14 mouse cellular contexts compared by ENCODE assay signal in the genomic region with DNA sequence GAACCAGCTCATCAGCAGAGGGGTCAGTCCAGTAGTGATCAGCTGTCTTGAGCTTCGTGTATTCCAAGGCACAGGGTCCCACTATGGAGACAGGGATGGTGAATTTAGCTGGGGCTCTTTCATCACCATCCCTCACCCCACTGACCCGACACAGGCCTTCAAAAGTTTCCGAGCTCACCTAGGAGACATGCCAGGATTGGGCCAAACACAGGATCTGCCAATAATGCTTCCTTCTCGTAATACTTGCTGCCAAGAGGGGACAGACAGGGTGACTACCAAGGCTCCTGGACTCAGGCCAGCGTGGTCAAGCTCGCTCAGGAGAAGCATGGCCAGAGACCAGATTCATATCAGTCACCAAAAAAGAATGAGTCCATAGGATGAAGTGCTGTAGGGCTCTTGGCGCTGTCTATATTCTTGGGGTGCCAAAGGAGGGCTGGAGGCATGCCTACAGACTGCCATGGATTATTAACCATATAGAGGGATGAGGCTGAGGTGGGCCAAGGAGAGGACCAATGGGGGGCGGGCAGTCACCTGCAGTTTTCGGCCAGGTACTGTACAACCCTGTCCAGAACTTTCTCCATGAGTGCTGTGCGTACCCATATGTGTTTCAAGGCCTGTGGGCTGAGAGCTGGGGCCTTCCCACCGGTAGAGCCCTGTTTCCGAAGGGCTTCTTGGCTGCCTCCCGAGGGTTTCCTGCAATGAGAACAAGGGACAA. TPM values are rescaled to one million over a fixed set of nuclear protein-coding genes. Genes with fewer than 3 reads are reported as not detected.
DNase-seq lines count a peak whose midpoint lies in the region; ATAC-seq and TF ChIP-seq lines count a peak whose summit lies in the region.
"Had no signal": no experiment of that assay in that cellular context is flagged by ENCODE, and none has a peak within 500 bp of the region (broad histone marks: within the 10 kb centered on the region; RNA-seq: fewer than 3 reads in every experiment).

No protein-coding gene starts in this region.

- H3K4me1 ChIP-seq in midbrain, embryonic 12.5 days = peaks cover 19% of the 10 kb centered on the region
- peaks cover 6% of the 10 kb centered on the region for H3K4me1 ChIP-seq in midbrain, postnatal 0 days (ENCODE audit: insufficient read depth, low read length)
- H3K4me1 ChIP-seq in midbrain, embryonic 14.5 days (ENCODE audit: control insufficient read depth, insufficient read depth, low read length) = peaks cover 20% of the 10 kb centered on the region
- 0 out of 2 replicates have a peak, but pooled peaks cover 4% of the 10 kb centered on the region for H3K4me1 ChIP-seq in liver, postnatal 0 days (ENCODE audit: insufficient read depth)

- no peak for ATAC-seq in cerebellum, adult (ENCODE audit: insufficient number of reproducible peaks, low FRiP score, low TSS enrichment)
- no peak for ATAC-seq in midbrain, embryonic 12.5 days (ENCODE audit: low FRiP score, low read depth)
- no peak for ATAC-seq in midbrain, postnatal 0 days (ENCODE audit: low FRiP score)
- no peak for ATAC-seq in midbrain, embryonic 14.5 days (ENCODE audit: low FRiP score, low TSS enrichment)
- no peak for ATAC-seq in liver, postnatal 0 days

- H3K27me3 ChIP-seq in midbrain, embryonic 12.5 days = no peaks in the 10 kb centered on the region
- H3K27me3 ChIP-seq in midbrain, postnatal 0 days (ENCODE audit: insufficient read depth, low read length) = no peaks in the 10 kb centered on the region
- H3K27me3 ChIP-seq in midbrain, embryonic 14.5 days (ENCODE audit: control insufficient read depth, insufficient read depth, low read length) = no peaks in the 10 kb centered on the region
- H3K27me3 ChIP-seq in liver, postnatal 0 days (ENCODE audit: insufficient read depth, low read length) = no peaks in the 10 kb centered on the region

- no peak for TF ChIP-seq EP300 in liver, postnatal 0 days (IDR thresholded peaks at IDR 0.05; ENCODE audit: low read depth)

- TF ChIP-seq CTCF in midbrain, postnatal 0 days (IDR thresholded peaks at IDR 0.05) = no peak
- TF ChIP-seq CTCF in liver, postnatal 0 days (IDR thresholded peaks at IDR 0.05; ENCODE audit: low read depth) = no peak

- H3K4me2 ChIP-seq in midbrain, embryonic 12.5 days (replicated peaks) = no peak overlapping the region
- H3K4me2 ChIP-seq in midbrain, postnatal 0 days (ENCODE audit: low read depth, low read length, poor library complexity, severe bottlenecking) = no peak overlapping the region
- no peak overlapping the region for H3K4me2 ChIP-seq in midbrain, embryonic 14.5 days (ENCODE audit: low read length)
- H3K4me2 ChIP-seq in liver, postnatal 0 days (ENCODE audit: low read depth, low read length) = no peak overlapping the region
- H3K4me2 ChIP-seq: lung, embryonic 14.5 days had no signal

- 90% methylated on average over 13 of the region's 13 CpGs for WGBS in midbrain, embryonic 12.5 days
- WGBS in midbrain, postnatal 0 days = 90% methylated on average over 13 of the region's 13 CpGs
- 92% methylated on average over 13 of the region's 13 CpGs for WGBS in midbrain, embryonic 14.5 days
- WGBS in liver, postnatal 0 days (ENCODE audit: insufficient replicate concordance) = 83% methylated on average over 13 of the region's 13 CpGs

- H3K4me3 ChIP-seq in midbrain, embryonic 12.5 days = no peak overlapping the region
- no peak overlapping the region for H3K4me3 ChIP-seq in midbrain, postnatal 0 days (ENCODE audit: low read depth, low read length)
- H3K4me3 ChIP-seq in midbrain, embryonic 14.5 days (replicated peaks; ENCODE audit: low read depth, low read length) = no peak overlapping the region
- no peak overlapping the region for H3K4me3 ChIP-seq in liver, postnatal 0 days (ENCODE audit: low read depth, low read length)
- H3K4me3 ChIP-seq: erythroblast, embryonic 14.5 days; left cerebral cortex, adult 2 months had no signal

- H3K36me3 ChIP-seq in midbrain, embryonic 12.5 days = peaks cover 42% of the 10 kb centered on the region
- H3K36me3 ChIP-seq in midbrain, postnatal 0 days (ENCODE audit: insufficient read depth, low read length) = peaks cover 47% of the 10 kb centered on the region
- peaks cover 32% of the 10 kb centered on the region for H3K36me3 ChIP-seq in midbrain, embryonic 14.5 days (ENCODE audit: control insufficient read depth, insufficient read depth, low read length)
- H3K36me3 ChIP-seq in liver, postnatal 0 days (replicated peaks; ENCODE audit: insufficient read depth, low read length) = peaks cover 3% of the 10 kb centered on the region; the same call in 1 of the 2 replicates

- H3K9ac ChIP-seq in midbrain, embryonic 12.5 days (replicated peaks) = no peak overlapping the region
- no peak overlapping the region for H3K9ac ChIP-seq in midbrain, postnatal 0 days (replicated peaks; ENCODE audit: low read length, poor library complexity, severe bottlenecking)
- no peak overlapping the region for H3K9ac ChIP-seq in midbrain, embryonic 14.5 days (replicated peaks; ENCODE audit: low read length)
- no peak overlapping the region for H3K9ac ChIP-seq in liver, postnatal 0 days (replicated peaks)
- H3K9ac ChIP-seq: lung, embryonic 14.5 days had no signal

- H3K9me3 ChIP-seq in midbrain, embryonic 12.5 days = no peaks in the 10 kb centered on the region
- no peaks in the 10 kb centered on the region for H3K9me3 ChIP-seq in midbrain, postnatal 0 days (ENCODE audit: low read length)
- H3K9me3 ChIP-seq in midbrain, embryonic 14.5 days (ENCODE audit: control insufficient read depth, low read length) = no peaks in the 10 kb centered on the region
- no peaks in the 10 kb centered on the region for H3K9me3 ChIP-seq in liver, postnatal 0 days (ENCODE audit: low read length)

- peak; percentile 71 for DNase-seq in cerebellum, adult 11-12 months
- DNase-seq in midbrain, postnatal 0 days (ENCODE audit: low spot score) = no peak
- peak; percentile 40 to 49 for DNase-seq in cerebellum, adult 18-20 months
- no peak for DNase-seq in midbrain, embryonic 14.5 days
- no peak for DNase-seq in ovary, adult 18-20 months (ENCODE audit: low spot score)
- DNase-seq in liver, postnatal 0 days = no peak
- DNase-seq: kidney, adult 9 months; lung, embryonic 14.5 days; right cerebral cortex, postnatal 4 days; thymus, postnatal 25 days had no signal

- H3K27ac ChIP-seq in midbrain, embryonic 12.5 days (replicated peaks) = peak overlapping the region; percentile 76; the same call in 1 of the 2 replicates
- no peak overlapping the region for H3K27ac ChIP-seq in midbrain, postnatal 0 days (ENCODE audit: low read depth, low read length)
- H3K27ac ChIP-seq in midbrain, embryonic 14.5 days (replicated peaks; ENCODE audit: low read depth, low read length) = peak overlapping the region; percentile 82
- H3K27ac ChIP-seq in liver, postnatal 0 days (ENCODE audit: low read depth) = no peak overlapping the region
- H3K27ac ChIP-seq: left cerebral cortex, adult 2 months had no signal

RNA-seq across cellular contexts. Expression of a gene that starts 28.7 kb away (rescaled TPM):
- polyA plus RNA-seq in midbrain, embryonic 12.5 days (2016; fragmentation: Nextera tagmentation; extraction: Ambion mirVana) = 16.2 and 19.0 TPM in 2 replicates
- 49.1 and 62.8 TPM in 2 replicates for total RNA-seq in midbrain, postnatal 0 days (2014; rRNA removed)
- 28.1 and 28.8 TPM in 2 replicates for polyA plus RNA-seq in midbrain, postnatal 0 days (2015; fragmentation: Nextera tagmentation; extraction: Ambion mirVana)
- polyA plus RNA-seq in midbrain, embryonic 14.5 days (2014; fragmentation: Nextera tagmentation; extraction: Ambion mirVana) = 24.3 and 25.7 TPM in 2 replicates
- polyA plus RNA-seq in liver, postnatal 0 days (2015; fragmentation: Nextera tagmentation; extraction: Ambion mirVana) = 0.79 and 0.87 TPM in 2 replicates

RNA-seq across cellular contexts. Expression of a gene that starts 29.7 kb away (rescaled TPM):
- 36.0 and 36.4 TPM in 2 replicates for polyA plus RNA-seq in midbrain, embryonic 12.5 days (2016; fragmentation: Nextera tagmentation; extraction: Ambion mirVana)
- 23.6 and 28.6 TPM in 2 replicates for total RNA-seq in midbrain, postnatal 0 days (2014; rRNA removed)
- polyA plus RNA-seq in midbrain, postnatal 0 days (2015; fragmentation: Nextera tagmentation; extraction: Ambion mirVana) = 21.2 and 22.9 TPM in 2 replicates
- polyA plus RNA-seq in midbrain, embryonic 14.5 days (2014; fragmentation: Nextera tagmentation; extraction: Ambion mirVana) = 25.6 and 31.0 TPM in 2 replicates
- 13.4 and 14.7 TPM in 2 replicates for polyA plus RNA-seq in liver, postnatal 0 days (2015; fragmentation: Nextera tagmentation; extraction: Ambion mirVana)

RNA-seq across cellular contexts. Expression of a gene that starts 37.5 kb away (rescaled TPM):
- 8.7 TPM in 2 replicates for polyA plus RNA-seq in midbrain, embryonic 12.5 days (2016; fragmentation: Nextera tagmentation; extraction: Ambion mirVana)
- 17.6 and 18.6 TPM in 2 replicates for total RNA-seq in midbrain, postnatal 0 days (2014; rRNA removed)
- polyA plus RNA-seq in midbrain, postnatal 0 days (2015; fragmentation: Nextera tagmentation; extraction: Ambion mirVana) = 7.4 and 8.4 TPM in 2 replicates
- polyA plus RNA-seq in midbrain, embryonic 14.5 days (2014; fragmentation: Nextera tagmentation; extraction: Ambion mirVana) = 9.8 and 10.3 TPM in 2 replicates
- polyA plus RNA-seq in liver, postnatal 0 days (2015; fragmentation: Nextera tagmentation; extraction: Ambion mirVana) = 1.3 and 1.4 TPM in 2 replicates

RNA-seq across cellular contexts. Expression of a gene that starts 57.4 kb away (rescaled TPM):
- polyA plus RNA-seq in midbrain, embryonic 12.5 days (2016; fragmentation: Nextera tagmentation; extraction: Ambion mirVana) = 22.6 and 25.8 TPM in 2 replicates
- total RNA-seq in midbrain, postnatal 0 days (2014; rRNA removed) = 26.6 and 27.7 TPM in 2 replicates
- 10.0 and 11.9 TPM in 2 replicates for polyA plus RNA-seq in midbrain, postnatal 0 days (2015; fragmentation: Nextera tagmentation; extraction: Ambion mirVana)
- 14.0 and 15.9 TPM in 2 replicates for polyA plus RNA-seq in midbrain, embryonic 14.5 days (2014; fragmentation: Nextera tagmentation; extraction: Ambion mirVana)
- polyA plus RNA-seq in liver, postnatal 0 days (2015; fragmentation: Nextera tagmentation; extraction: Ambion mirVana) = 4.7 TPM in 2 replicates

RNA-seq across cellular contexts. Expression of a gene that starts 57.5 kb away (rescaled TPM):
- polyA plus RNA-seq in midbrain, embryonic 12.5 days (2016; fragmentation: Nextera tagmentation; extraction: Ambion mirVana) = 27.5 and 28.1 TPM in 2 replicates
- total RNA-seq in midbrain, postnatal 0 days (2014; rRNA removed) = 40.5 and 43.1 TPM in 2 replicates
- 35.6 and 37.6 TPM in 2 replicates for polyA plus RNA-seq in midbrain, postnatal 0 days (2015; fragmentation: Nextera tagmentation; extraction: Ambion mirVana)
- polyA plus RNA-seq in midbrain, embryonic 14.5 days (2014; fragmentation: Nextera tagmentation; extraction: Ambion mirVana) = 34.4 and 49.9 TPM in 2 replicates
- polyA plus RNA-seq in liver, postnatal 0 days (2015; fragmentation: Nextera tagmentation; extraction: Ambion mirVana) = 4.4 and 5.2 TPM in 2 replicates

Comparison
In these comparisons a context has a peak if more than half of its experiments do, and no peak if none do; other contexts are left out.
1. H3K27ac ChIP-seq: peak in midbrain, embryonic 12.5 days (single experiment) and midbrain, embryonic 14.5 days (single experiment); none in midbrain, postnatal 0 days (single experiment) and liver, postnatal 0 days (single experiment).
2. DNase-seq: peak in cerebellum, adult 11-12 months (single experiment) and cerebellum, adult 18-20 months (2 of 2); none in midbrain, postnatal 0 days (single experiment), midbrain, embryonic 14.5 days (single experiment), ovary, adult 18-20 months (single experiment) and liver, postnatal 0 days (single experiment).